ENCODE assay signal across 7 mouse cellular contexts in genomic region chr15:100621671-100622070, GRCm38 (mm10). TPM values are rescaled to one million over a fixed set of nuclear protein-coding genes. Genes with fewer than 3 reads are reported as not detected.
DNase-seq lines count a peak whose midpoint lies in the region; ATAC-seq and TF ChIP-seq lines count a peak whose summit lies in the region.
"Not testable (repeated sequence)": the region's sequence is repeated elsewhere in the genome, so short reads cannot be mapped to it uniquely, and the experiment has no call there.

No protein-coding gene starts in this region.

- 52% methylated on average over 9 of the region's 9 CpGs for WGBS in heart, embryonic 15.5 days
- 59% methylated on average over 9 of the region's 9 CpGs for WGBS in liver, embryonic 15.5 days (ENCODE audit: insufficient replicate concordance)
- WGBS in spleen, adult 2 months, result 69% methylated on average over 9 of the region's 9 CpGs

- not testable (repeated sequence) for H3K4me1 ChIP-seq in cortical plate, adult 2 months (ENCODE audit: control insufficient read depth, insufficient read depth, low read length); spleen, adult 2 months (ENCODE audit: control insufficient read depth, insufficient read depth, insufficient read length)
- H3K4me1 ChIP-seq in heart, embryonic 15.5 days (replicated peaks), result peaks cover 13% of the 10 kb centered on the region
- peaks cover 23% of the 10 kb centered on the region for H3K4me1 ChIP-seq in liver, embryonic 15.5 days (replicated peaks)

- H3K4me3 ChIP-seq in cortical plate, adult 2 months (ENCODE audit: insufficient read depth, low read length); heart, embryonic 15.5 days; liver, embryonic 15.5 days (replicated peaks); spleen, adult 2 months (ENCODE audit: extremely low read depth, insufficient read depth, insufficient read length): not testable (repeated sequence)

- not testable (repeated sequence) for H3K9ac ChIP-seq in heart, embryonic 15.5 days; liver, embryonic 15.5 days

- not testable (repeated sequence) for TF ChIP-seq POLR2A in cortical plate, adult 2 months (IDR thresholded peaks at IDR 0.05; ENCODE audit: extremely low read depth, insufficient read depth, low read length); spleen, adult 2 months (IDR thresholded peaks at IDR 0.05; ENCODE audit: low read depth, low read length)

- not testable (repeated sequence) for H3K27me3 ChIP-seq in heart, embryonic 15.5 days; liver, embryonic 15.5 days; spleen, adult 2 months (ENCODE audit: control insufficient read depth, insufficient read depth, low read length)

- TF ChIP-seq CTCF in cortical plate, adult 2 months (IDR thresholded peaks at IDR 0.05; ENCODE audit: extremely low read depth, insufficient read depth, low read length); spleen, adult 2 months (IDR thresholded peaks at IDR 0.05; ENCODE audit: extremely low read depth, insufficient read depth, insufficient read length, insufficient replicate concordance): not testable (repeated sequence)

- not testable (repeated sequence) for H3K4me2 ChIP-seq in heart, embryonic 15.5 days; liver, embryonic 15.5 days

- ATAC-seq in heart, embryonic 15.5 days (replicated peaks; ENCODE audit: insufficient number of reproducible peaks, insufficient read depth, low FRiP score, low read depth), result 0 out of 2 replicates have a peak, but pooled peaks have one; percentile 7
- ATAC-seq in liver, embryonic 15.5 days (ENCODE audit: insufficient read depth), result not testable (repeated sequence)

- H3K9me3 ChIP-seq in heart, embryonic 15.5 days (replicated peaks); liver, embryonic 15.5 days (replicated peaks): not testable (repeated sequence)

- DNase-seq in adrenal gland, postnatal 10 days, result peak; percentile 64
- peak; percentile 17 for DNase-seq in kidney, adult 9 months
- DNase-seq in lung, postnatal 36 days, result peak; percentile 49
- not testable (repeated sequence) for DNase-seq in spleen, adult 2 months (ENCODE audit: low read depth in 1 of 2, low spot score in 2 of 2)

- H3K27ac ChIP-seq in cortical plate, adult 2 months (ENCODE audit: insufficient read depth, low read length), result 0 out of 2 replicates have a peak overlapping the region, but pooled peaks have one; percentile 29
- peak overlapping the region; percentile 50 for H3K27ac ChIP-seq in heart, embryonic 15.5 days
- 0 out of 2 replicates have a peak overlapping the region, but pooled peaks have one; percentile 33 for H3K27ac ChIP-seq in liver, embryonic 15.5 days (replicated peaks)
- H3K27ac ChIP-seq in spleen, adult 2 months (ENCODE audit: insufficient read depth, low read length), result peak overlapping the region; percentile 26; the same call in 1 of the 2 replicates

- peaks cover 35% of the 10 kb centered on the region for H3K36me3 ChIP-seq in heart, embryonic 15.5 days
- H3K36me3 ChIP-seq in liver, embryonic 15.5 days (replicated peaks), result peaks cover 50% of the 10 kb centered on the region
- H3K36me3 ChIP-seq in spleen, adult 2 months (ENCODE audit: control insufficient read depth, insufficient read depth, low read length), result peaks cover 26% of the 10 kb centered on the region

RNA-seq across cellular contexts. Expression of gene Dazap2, which starts 6.5 kb away (rescaled TPM):
- 100 to 1,000 TPM; 171 to 182 TPM for total RNA-seq in adrenal gland, postnatal 10 days (2021)
- polyA plus RNA-seq in cortical plate, adult 2 months (2012; rRNA removed), result 202 and 216 TPM in 2 replicates
- 201 and 225 TPM in 2 replicates for polyA plus RNA-seq in heart, embryonic 15.5 days (2015; fragmentation: Nextera tagmentation; extraction: Ambion mirVana)
- polyA plus RNA-seq in liver, embryonic 15.5 days (2015; fragmentation: Nextera tagmentation; extraction: Ambion mirVana), result 145 and 148 TPM in 2 replicates
- 612 and 971 TPM in 2 replicates for polyA plus RNA-seq in spleen, adult 2 months (2012; rRNA removed)

RNA-seq across cellular contexts. Expression of gene Smagp, which starts 15.1 kb away (rescaled TPM):
- total RNA-seq in adrenal gland, postnatal 10 days (2021), result 10 to 100 TPM; 29.6 to 41.6 TPM
- polyA plus RNA-seq in cortical plate, adult 2 months (2012; rRNA removed), result 4.2 and 4.4 TPM in 2 replicates
- polyA plus RNA-seq in heart, embryonic 15.5 days (2015; fragmentation: Nextera tagmentation; extraction: Ambion mirVana), result 14.6 and 15.3 TPM in 2 replicates
- 9.3 and 10.8 TPM in 2 replicates for polyA plus RNA-seq in liver, embryonic 15.5 days (2015; fragmentation: Nextera tagmentation; extraction: Ambion mirVana)
- 29.2 and 33.1 TPM in 2 replicates for polyA plus RNA-seq in spleen, adult 2 months (2012; rRNA removed)

RNA-seq across cellular contexts. Expression of gene Pou6f1, which starts 21.9 kb away (rescaled TPM):
- total RNA-seq in adrenal gland, postnatal 10 days (2021), result 10 to 100 TPM; 22.0 to 29.0 TPM
- 120 and 132 TPM in 2 replicates for polyA plus RNA-seq in cortical plate, adult 2 months (2012; rRNA removed)
- 4.3 and 5.1 TPM in 2 replicates for polyA plus RNA-seq in heart, embryonic 15.5 days (2015; fragmentation: Nextera tagmentation; extraction: Ambion mirVana)
- polyA plus RNA-seq in liver, embryonic 15.5 days (2015; fragmentation: Nextera tagmentation; extraction: Ambion mirVana), result 0.14 and 0.37 TPM in 2 replicates
- polyA plus RNA-seq in spleen, adult 2 months (2012; rRNA removed), result 31.8 and 38.4 TPM in 2 replicates

RNA-seq across cellular contexts. Expression of gene Bin2, which starts 47.7 kb away (rescaled TPM):
- total RNA-seq in adrenal gland, postnatal 10 days (2021), result 1 to 10 TPM; 5.5 to 5.8 TPM
- 7.4 and 7.6 TPM in 2 replicates for polyA plus RNA-seq in cortical plate, adult 2 months (2012; rRNA removed)
- 2.6 and 9.4 TPM in 2 replicates for polyA plus RNA-seq in heart, embryonic 15.5 days (2015; fragmentation: Nextera tagmentation; extraction: Ambion mirVana)
- polyA plus RNA-seq in liver, embryonic 15.5 days (2015; fragmentation: Nextera tagmentation; extraction: Ambion mirVana), result 18.2 and 22.2 TPM in 2 replicates
- 101 TPM in 2 replicates for polyA plus RNA-seq in spleen, adult 2 months (2012; rRNA removed)
